Mouse (Mus musculus) CH12.LX (cell line): ENCODE measurements around the gene Chat.

Source experiments
- CTCF ChIP-seq, 2 experiments: IDR thresholded peaks in 1 of 2; conservative IDR thresholded peaks in 1 of 2; 2 replicates each; pipeline ENCODE4 v1.5.1; 2011 to 2012; ENCODE audit warnings: low read depth in 2 of 2, low read length in 2 of 2, improper control_type of control experiment in 1 of 2, inconsistent platforms in 1 of 2, mild to moderate bottlenecking in 1 of 2, moderate library complexity in 1 of 2
- ELF1 ChIP-seq: IDR thresholded peaks from 2 replicates; pipeline ENCODE4 v1.6.1; 2014; ENCODE audit warnings: low read depth, mild to moderate bottlenecking, inconsistent platforms, low read length, improper control_type of control experiment
- EP300 ChIP-seq: IDR thresholded peaks from 2 replicates; pipeline ENCODE4 v1.6.1; 2011; ENCODE audit warnings: low read length, improper control_type of control experiment
- GABPA ChIP-seq: IDR thresholded peaks from 2 replicates; pipeline ENCODE4 v1.6.1; 2012; ENCODE audit warnings: low read depth, low read length, improper control_type of control experiment, inconsistent platforms; ENCODE audit not compliant: insufficient replicate concordance
- KAT2A ChIP-seq: IDR thresholded peaks from 2 replicates; pipeline ENCODE4 v1.6.1; 2012; ENCODE audit warnings: low read length, improper control_type of control experiment, inconsistent platforms; ENCODE audit not compliant: insufficient replicate concordance
- MEF2A ChIP-seq: IDR thresholded peaks from 2 replicates; pipeline ENCODE4 v1.6.1; 2014; ENCODE audit warnings: low read depth, mild to moderate bottlenecking, inconsistent platforms, low read length, improper control_type of control experiment, borderline replicate concordance
- MXI1 ChIP-seq: IDR thresholded peaks from 2 replicates; pipeline ENCODE4 v1.6.1; 2011; ENCODE audit warnings: mild to moderate bottlenecking, low read depth, low read length, improper control_type of control experiment
- POLR2A ChIP-seq: IDR thresholded peaks from 2 replicates; pipeline ENCODE4 v1.6.1; 2011; ENCODE audit warnings: low read depth, mild to moderate bottlenecking, improper control_type of control experiment, low read length
- TCF12 ChIP-seq: IDR thresholded peaks from 2 replicates; pipeline ENCODE4 v1.6.1; 2014; ENCODE audit warnings: low read depth, mild to moderate bottlenecking, inconsistent platforms, low read length, improper control_type of control experiment
- USF2 ChIP-seq: conservative IDR thresholded peaks from 2 replicates; pipeline ENCODE4 v1.6.1; 2011; ENCODE audit warnings: low read depth, low read length, improper control_type of control experiment
- ZKSCAN1 ChIP-seq: IDR thresholded peaks from 2 replicates; pipeline ENCODE4 v1.6.1; 2012; ENCODE audit warnings: low read depth, inconsistent platforms, low read length, improper control_type of control experiment, borderline replicate concordance
- ZMIZ1 ChIP-seq: IDR thresholded peaks from 2 replicates; pipeline ENCODE4 v1.6.1; 2012; ENCODE audit warnings: low read depth, mild to moderate bottlenecking, inconsistent platforms, low read length, improper control_type of control experiment

DNA sequence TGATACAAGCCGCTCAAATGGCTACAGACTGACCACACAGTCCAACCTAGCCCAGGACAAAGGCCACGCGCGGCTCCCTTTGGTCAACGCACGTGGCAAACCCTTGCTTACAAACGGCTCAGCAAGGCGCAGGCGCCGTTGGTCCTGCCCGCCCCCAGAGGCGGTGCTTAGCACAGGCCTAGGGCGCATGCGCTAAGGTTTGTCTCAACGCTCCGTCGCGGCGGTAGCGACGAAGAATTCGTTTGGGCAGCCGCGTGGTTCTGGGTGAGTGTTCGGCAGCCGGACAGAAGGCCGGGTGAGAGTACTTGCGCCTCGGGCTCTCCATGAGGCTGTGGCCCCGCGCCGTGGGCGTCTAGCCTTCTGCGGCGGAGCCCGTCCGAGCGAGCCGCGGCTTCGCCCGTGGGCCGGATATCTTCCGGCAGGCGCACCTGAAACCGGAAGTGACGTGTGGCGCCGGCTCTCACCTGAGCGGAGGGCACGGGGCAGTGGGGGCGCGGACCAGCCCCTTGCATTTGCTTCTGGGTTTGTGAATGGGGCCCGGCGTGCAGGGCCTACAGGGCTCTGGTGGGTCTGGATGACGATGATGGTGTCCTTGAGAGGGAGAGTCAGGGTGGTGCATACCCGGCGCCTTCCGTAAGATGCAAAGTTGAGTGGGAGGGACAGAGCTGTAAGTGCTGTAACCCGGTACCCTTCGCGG lies 47.7 kb upstream of the Chat start, which contains the start of gene Ercc6:
- no peak for TF ChIP-seq CTCF (conservative IDR thresholded peaks at IDR 0.05 in 1 of 2, IDR thresholded peaks at IDR 0.05 in 1 of 2; ENCODE audit: low read depth in 2 of 2, low read length in 2 of 2)
- peak; percentile 94 for TF ChIP-seq POLR2A
- TF ChIP-seq MEF2A, result 0 out of 2 replicates have a peak, but pooled peaks have one; percentile 12
- TF ChIP-seq ZMIZ1, result peak; percentile 87
- no peak; the same call in 1 of the 2 replicates for TF ChIP-seq USF2
- peak; percentile 69; the same call in 1 of the 2 replicates for TF ChIP-seq TCF12
- TF ChIP-seq GABPA, result no peak
- peak; percentile 96 for TF ChIP-seq MXI1
- no peak for TF ChIP-seq ZKSCAN1
- no peak for TF ChIP-seq EP300
- TF ChIP-seq ELF1, result peak; percentile 87
- TF ChIP-seq KAT2A, result 0 out of 2 replicates have a peak, but pooled peaks have one; percentile 24
